Mouse (Mus musculus) brain, embryonic 14.5 days (tissue): Measurements from ENCODE around the gene Gtf2h1.

Experiments
- CTCF ChIP-seq: fragments of 200-500 bp; IDR thresholded peaks from 2 replicates; pipeline ENCODE4 v1.5.1; 2012; ENCODE audit warnings: inconsistent platforms, mild to moderate bottlenecking, moderate library complexity, borderline replicate concordance; ENCODE audit not compliant: insufficient read depth, insufficient read length; ENCODE audit errors: extremely low read depth
- POLR2A ChIP-seq: fragments of 200-500 bp; IDR thresholded peaks from 2 replicates; pipeline ENCODE4 v1.6.1; 2012; ENCODE audit warnings: mild to moderate bottlenecking, inconsistent platforms, borderline replicate concordance; ENCODE audit not compliant: poor library complexity, insufficient read depth, insufficient read length, severe bottlenecking; ENCODE audit errors: extremely low read depth

DNA sequence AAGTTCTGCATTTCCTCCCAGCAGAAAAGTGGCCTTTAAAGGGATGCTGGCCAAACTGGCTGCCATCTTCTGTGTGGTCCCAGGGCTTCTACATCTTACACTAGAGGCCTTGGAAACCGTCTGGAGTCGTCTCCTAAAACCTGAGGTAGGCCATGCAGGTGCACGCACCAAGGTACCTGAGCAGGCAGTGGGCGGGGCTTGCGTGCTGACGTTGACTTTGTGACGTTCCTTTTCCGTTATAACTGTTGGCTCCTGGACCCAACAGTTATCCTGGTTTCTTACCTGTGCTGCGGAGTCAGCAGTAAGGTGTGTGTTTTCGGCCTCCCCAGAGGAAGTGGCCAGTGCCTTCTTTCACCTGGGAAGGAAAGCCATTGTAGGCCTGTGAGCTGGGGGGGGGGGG, 65.1 kb downstream of the Gtf2h1 start, which contains the start of gene Ldhc:
- TF ChIP-seq POLR2A (no peak), CTCF (no peak)
